Comparison of ENCODE assay signal across 18 mouse cellular contexts in genomic region chrX:11597548-11597947, GRCm38 (mm10).
DNase-seq lines count a peak whose midpoint lies in the region.
"Had no signal": no experiment of that assay in that cellular context is flagged by ENCODE, and none has a peak within 500 bp of the region (broad histone marks: within the 10 kb centered on the region; RNA-seq: fewer than 3 reads in every experiment).

No protein-coding gene starts in this region.

- peak; percentile 7 to 23 for DNase-seq in frontal cortex, postnatal 36 days (ENCODE audit: low spot score in 2 of 2)
- DNase-seq in frontal cortex, postnatal 25 days (ENCODE audit: low spot score in 2 of 2): no peak
- peak; percentile 8 to 22 for DNase-seq in right cerebral cortex, adult 2 months (ENCODE audit: low spot score in 2 of 2)
- DNase-seq in right cerebral cortex, postnatal 36 days (ENCODE audit: low spot score in 2 of 2): no peak
- peak; percentile 5 to 12 for DNase-seq in left cerebral cortex, postnatal 36 days (ENCODE audit: low spot score in 2 of 2)
- DNase-seq in testis, postnatal 10 days (ENCODE audit: low spot score): no peak
- DNase-seq: adrenal gland, adult 8-10 months; B cell, adult 2 months; cerebellum, adult 11-12 months; cerebellum, adult 9-11 months; gastrocnemius, postnatal 10 days; heart, postnatal 10 days; kidney, adult 18-20 months; kidney, postnatal 4 days; liver, embryonic 13.5 days; lung, adult 18-20 months; lung, postnatal 4 days; thymus, postnatal 4 days had no signal

- intact Hi-C loops in left cerebral cortex, postnatal 36 days (cut with DNase I): no loop called here

Comparison
In these comparisons a context has a peak if more than half of its experiments do, and no peak if none do; other contexts are left out.
1. DNase-seq: peak in frontal cortex, postnatal 36 days (2 of 2), right cerebral cortex, adult 2 months (2 of 2) and left cerebral cortex, postnatal 36 days (2 of 2); none in frontal cortex, postnatal 25 days (0 of 2), right cerebral cortex, postnatal 36 days (0 of 2) and testis, postnatal 10 days (single experiment).